Mouse (Mus musculus) naive thymus-derived CD4-positive, alpha-beta T cell, adult 2 months (primary cell): ENCODE measurements around the gene Dop1b.
"Not testable (repeated sequence)": the region's sequence is repeated elsewhere in the genome, so short reads cannot be mapped to it uniquely, and the experiment has no call there.

Experiments
- DNase-seq: peaks from one replicate; pipeline ENCODE4 v3.0.0-alpha.2; 2011; ENCODE audit warnings: low read depth

Gene Dop1b

GRCm38 (mm10) chr16:93797021-93797840 lies 85.5 kb downstream of the Dop1b start:
- no peak for DNase-seq

DNA sequence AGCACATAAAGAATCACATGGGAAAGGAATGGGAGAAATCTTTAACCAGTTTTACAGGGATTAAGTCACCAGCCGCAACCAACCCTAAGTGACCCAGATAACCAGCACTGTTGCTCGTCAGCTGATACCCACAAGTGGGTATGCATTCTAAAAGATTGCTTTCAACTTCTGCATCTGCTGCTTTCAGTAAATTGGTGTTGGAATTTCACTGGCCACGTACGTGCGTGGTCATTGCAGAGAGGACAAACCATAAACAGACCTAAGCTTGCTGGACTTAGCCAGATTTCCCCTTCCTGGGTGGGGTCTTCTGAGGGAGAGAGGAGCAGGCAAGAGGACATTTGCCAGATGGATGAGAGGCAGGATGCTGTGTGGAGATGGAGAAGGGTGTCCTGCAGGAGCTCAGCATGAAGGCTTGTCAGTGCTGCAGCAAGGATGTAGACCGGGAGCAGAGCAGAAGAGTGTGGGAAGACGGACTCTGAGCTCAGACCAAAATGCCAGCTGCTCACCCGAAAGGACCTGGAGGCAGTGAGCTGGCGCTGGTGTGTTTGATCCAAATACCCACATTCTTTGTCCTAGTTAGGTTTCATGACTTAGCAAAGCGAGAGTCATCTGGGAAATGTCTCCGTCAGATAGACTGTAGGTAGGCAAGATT lies 86.3 kb downstream of the Dop1b start:
- no peak for DNase-seq

GRCm38 (mm10) chr16:93798623-93799022 lies 86.9 kb downstream of the Dop1b start:
- no peak for DNase-seq

DNA sequence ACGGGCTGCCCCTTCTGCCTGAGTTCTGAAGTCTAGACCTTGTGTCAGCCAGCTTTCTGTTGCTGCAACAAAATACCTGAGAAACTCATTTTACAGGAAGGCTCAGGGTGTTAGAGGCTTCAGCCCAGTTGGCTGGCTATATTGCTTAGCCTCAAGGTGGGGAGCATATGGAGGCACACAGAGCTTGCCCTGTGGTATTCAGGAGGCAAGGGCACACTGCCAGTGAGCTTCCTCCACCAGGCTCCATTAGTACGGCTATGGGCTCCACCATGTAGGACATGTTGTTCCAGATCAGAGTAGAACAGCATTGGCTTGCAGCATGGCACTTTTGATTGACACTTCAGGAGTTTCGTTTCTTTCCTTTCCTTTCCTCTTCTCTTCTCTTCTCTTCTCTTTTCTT lies 87.4 kb downstream of the Dop1b start:
- DNase-seq, result no peak

GRCm38 (mm10) chr16:93799936-93800335 lies 88.2 kb downstream of the Dop1b start:
- DNase-seq, result no peak

- DNase-seq, result no peak
Measured at GRCm38 (mm10) chr16:93807167-93807566, 95.5 kb downstream of the Dop1b start.

GRCm38 (mm10) chr16:93807961-93808554 lies 96.4 kb downstream of the Dop1b start:
- DNase-seq, result no peak

DNA sequence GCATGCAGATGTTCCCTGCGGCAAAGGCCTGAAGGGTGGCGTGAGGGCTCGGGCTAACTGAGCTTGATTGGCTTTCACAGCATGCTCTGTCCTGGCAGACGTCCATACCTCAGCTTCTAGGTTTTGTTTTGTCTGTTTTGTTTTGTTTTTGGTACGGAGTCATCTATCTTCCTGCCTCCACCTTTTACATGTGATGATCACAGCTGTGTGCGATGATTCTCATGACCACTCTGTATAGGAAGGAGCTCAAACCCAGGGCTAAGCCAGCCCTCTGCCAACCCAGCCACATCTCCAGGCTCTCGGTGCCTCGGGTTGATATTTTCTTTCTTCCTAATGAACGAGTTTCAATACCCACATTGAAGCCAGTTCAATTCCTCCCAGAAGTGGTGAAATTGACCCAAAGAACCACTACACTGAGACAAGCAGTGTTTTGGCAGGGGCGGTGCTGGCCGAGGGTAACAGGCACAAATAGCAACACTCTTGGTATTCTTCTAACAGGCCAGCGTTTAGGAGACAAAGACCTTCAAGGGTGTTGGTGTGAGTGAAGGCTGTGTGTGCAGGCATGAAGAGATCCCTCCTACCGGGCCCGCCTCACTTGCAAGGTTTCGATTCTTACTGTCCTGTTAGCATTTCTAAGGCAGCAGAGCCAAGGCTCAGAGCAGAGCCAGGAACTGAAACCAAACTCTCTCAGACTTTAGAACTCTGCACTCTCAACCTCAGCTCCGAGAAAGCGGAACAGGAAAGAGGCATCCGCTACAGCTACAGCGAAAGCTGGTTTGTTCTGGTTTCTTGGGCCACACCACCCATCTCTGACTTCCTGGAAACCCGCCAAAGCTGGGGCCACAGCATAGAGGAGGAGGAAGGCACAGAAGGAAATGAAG lies 104.4 kb downstream of the Dop1b start:
- peak; percentile 94 for DNase-seq

DNA sequence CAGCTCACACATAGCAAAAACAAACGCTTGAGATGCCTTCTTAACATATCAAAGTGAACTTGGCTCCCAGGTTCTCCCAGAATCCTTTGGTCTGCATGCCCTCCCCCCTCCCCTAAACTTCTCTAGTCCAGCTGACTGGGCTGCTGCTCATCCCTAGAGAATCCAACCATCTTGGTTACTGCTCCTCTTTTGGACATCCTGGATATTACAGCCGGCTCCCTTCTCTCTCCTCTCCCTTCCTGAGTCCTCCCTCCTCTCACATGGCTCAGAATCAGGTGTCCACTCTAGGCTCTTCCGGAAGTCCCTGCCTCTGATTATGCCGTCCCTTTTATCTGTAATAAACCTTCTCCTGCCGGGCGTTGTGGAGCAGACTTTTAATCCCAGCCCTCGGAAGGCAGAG lies 105.2 kb downstream of the Dop1b start:
- DNase-seq, result no peak

GRCm38 (mm10) chr16:93817371-93817770 lies 105.7 kb downstream of the Dop1b start:
- peak; percentile 31 for DNase-seq

- DNase-seq, result no peak
Measured at GRCm38 (mm10) chr16:93818691-93819324, 107.1 kb downstream of the Dop1b start.

DNA sequence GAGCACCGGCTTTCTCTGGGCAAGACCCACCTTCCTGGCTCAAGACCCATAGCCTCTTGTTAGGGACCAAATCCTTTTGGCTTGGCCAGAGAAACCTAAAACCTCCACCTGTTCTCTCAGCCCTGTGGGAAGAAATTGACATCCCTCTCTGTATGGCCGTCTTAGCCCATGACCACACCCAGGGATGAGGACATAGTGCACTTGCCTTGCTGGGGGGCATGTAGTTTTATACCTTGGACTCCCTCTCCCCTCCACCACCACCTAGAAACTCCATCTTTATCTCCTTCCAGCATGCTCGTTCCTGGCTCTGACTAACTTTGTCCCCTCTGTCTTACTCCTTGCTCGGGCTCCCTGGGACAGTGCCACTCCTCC lies 107.6 kb downstream of the Dop1b start:
- DNase-seq, result no peak

- DNase-seq, result no peak
Measured at GRCm38 (mm10) chr16:93820040-93820439, 108.3 kb downstream of the Dop1b start.

GRCm38 (mm10) chr16:93821706-93822105 lies 110.0 kb downstream of the Dop1b start:
- no peak for DNase-seq

DNA sequence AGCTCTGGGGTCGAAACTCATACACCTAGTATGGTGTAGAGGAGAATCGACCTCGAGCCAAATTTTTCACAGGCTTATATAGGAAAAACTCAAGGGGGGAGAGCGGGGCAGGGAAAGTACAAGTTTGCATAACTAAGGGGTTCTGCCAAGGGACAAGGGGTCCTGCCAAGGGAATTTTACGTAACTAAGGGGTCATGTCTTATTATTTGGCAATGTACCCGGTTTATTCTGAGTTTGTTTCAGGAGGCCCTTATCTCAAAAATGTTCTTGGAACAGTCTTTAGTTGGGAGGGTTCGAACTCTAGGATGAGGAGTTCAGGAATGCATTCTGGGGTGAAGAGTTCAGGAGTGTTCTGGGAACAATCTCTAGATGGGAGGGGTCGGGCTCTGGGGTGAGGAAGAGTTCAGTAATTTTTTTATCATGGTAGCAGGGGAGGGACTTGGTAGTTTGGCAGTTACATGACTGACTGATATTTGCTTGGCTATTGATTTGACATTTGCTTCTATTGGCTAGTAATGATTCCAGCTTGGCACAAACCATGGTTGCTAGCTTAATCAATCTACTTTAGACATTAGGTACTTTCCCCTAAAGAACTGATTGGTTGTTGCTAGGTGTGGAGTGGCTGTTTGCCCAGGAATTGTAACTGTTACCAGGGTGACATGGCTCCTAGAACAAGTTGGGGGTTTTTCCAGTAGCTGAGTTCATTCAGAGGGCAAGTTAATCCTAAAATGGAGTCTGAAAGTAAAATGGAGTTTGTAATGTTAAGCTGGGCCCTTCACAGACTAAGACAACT lies 110.9 kb downstream of the Dop1b start:
- DNase-seq, result not testable (repeated sequence)

GRCm38 (mm10) chr16:93824799-93825198 lies 113.1 kb downstream of the Dop1b start:
- peak; percentile 40 for DNase-seq

- DNase-seq, result no peak
Measured at GRCm38 (mm10) chr16:93825463-93825862, 113.8 kb downstream of the Dop1b start.

GRCm38 (mm10) chr16:93826054-93826453 lies 114.3 kb downstream of the Dop1b start:
- no peak for DNase-seq

- DNase-seq, result not testable (repeated sequence)
Measured at GRCm38 (mm10) chr16:93826478-93826877, 114.8 kb downstream of the Dop1b start.

GRCm38 (mm10) chr16:93826909-93827308 lies 115.2 kb downstream of the Dop1b start:
- no peak for DNase-seq

DNA sequence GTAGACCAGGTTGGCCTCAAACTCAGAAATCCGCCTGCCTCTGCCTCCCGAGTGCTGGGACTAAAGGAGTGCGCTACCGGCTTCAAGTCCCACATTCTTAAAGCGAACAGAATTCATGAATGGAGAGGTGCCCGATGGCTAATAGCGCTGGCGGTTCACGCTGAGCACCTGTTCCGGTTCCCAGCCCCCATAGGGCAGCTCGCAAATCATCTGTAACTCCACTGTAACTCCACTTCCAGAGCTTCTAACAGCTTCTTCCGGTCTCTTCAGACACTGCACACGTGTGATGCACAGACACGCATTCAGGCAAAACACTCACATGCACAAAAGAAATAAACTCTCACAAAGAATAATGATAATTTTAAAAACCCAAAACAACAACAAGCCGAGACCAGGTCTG lies 117.8 kb downstream of the Dop1b start:
- no peak for DNase-seq
